Mouse (Mus musculus) ES-Bruce4 (cell line): ENCODE measurements around the gene Tex52.

ENCODE experiments used
- CTCF ChIP-seq: IDR thresholded peaks from one replicate; pipeline ENCODE4 v1.8.1; 2011; ENCODE audit warnings: low read depth, low read length
- EP300 ChIP-seq: IDR thresholded peaks from 2 replicates; pipeline ENCODE4 v1.6.1; 2011; ENCODE audit warnings: low read depth, low read length; ENCODE audit not compliant: insufficient read depth
- POLR2A ChIP-seq: IDR thresholded peaks from one replicate; pipeline ENCODE4 v1.8.1; 2011; ENCODE audit warnings: low read length; ENCODE audit not compliant: insufficient read depth

GRCm38 (mm10) chr6:128421036-128421435 lies 45.8 kb downstream of the Tex52 start:
- TF ChIP-seq POLR2A (no peak), CTCF (no peak), EP300 (no peak)
